In the genomic region with DNA sequence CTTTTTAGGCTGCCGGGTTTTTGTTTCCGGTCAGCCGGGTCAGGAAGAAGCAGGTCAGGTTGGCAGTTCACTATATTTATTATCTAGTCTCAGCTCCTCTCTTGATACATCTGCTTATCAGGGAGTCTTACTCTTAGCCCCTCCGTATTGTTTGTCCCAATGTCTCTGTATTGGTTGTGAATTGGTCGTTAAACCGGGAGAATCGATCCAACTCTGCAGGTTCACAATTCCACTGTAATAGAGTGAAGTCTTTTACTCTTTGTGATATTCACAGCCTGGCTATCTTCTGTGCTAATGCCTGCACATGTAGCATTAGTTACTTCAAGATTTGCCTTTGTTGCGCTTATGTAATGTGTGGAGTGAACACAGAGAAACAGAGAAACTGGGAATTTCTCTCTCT, we compare ENCODE assay signal across 8 mouse cellular contexts. TPM values are rescaled to one million over a fixed set of nuclear protein-coding genes. Genes with fewer than 3 reads are reported as not detected.
DNase-seq lines count a peak whose midpoint lies in the region; ATAC-seq and TF ChIP-seq lines count a peak whose summit lies in the region.

No protein-coding gene starts in this region.

- ATAC-seq in lung, embryonic 15.5 days (ENCODE audit: borderline replicate concordance, extremely low read depth, low FRiP score, low TSS enrichment), result no peak
- no peak for ATAC-seq in forebrain, embryonic 13.5 days
- ATAC-seq in limb, embryonic 11.5 days (ENCODE audit: insufficient number of reproducible peaks, low FRiP score, low TSS enrichment, low read depth), result no peak
- no peak for ATAC-seq in neural tube, embryonic 13.5 days (ENCODE audit: low read depth)

- peak overlapping the region; percentile 91 for H3K9ac ChIP-seq in lung, embryonic 15.5 days
- H3K9ac ChIP-seq in forebrain, embryonic 13.5 days, result peak overlapping the region; percentile 88
- no peak overlapping the region for H3K9ac ChIP-seq in limb, embryonic 11.5 days (ENCODE audit: low read length)
- peak overlapping the region; percentile 86 for H3K9ac ChIP-seq in neural tube, embryonic 13.5 days

- H3K4me1 ChIP-seq in lung, embryonic 15.5 days, result 0 out of 2 replicates have a peak, but pooled peaks cover 6% of the 10 kb centered on the region
- peaks cover 6% of the 10 kb centered on the region for H3K4me1 ChIP-seq in forebrain, embryonic 13.5 days
- H3K4me1 ChIP-seq in limb, embryonic 11.5 days (ENCODE audit: control insufficient read depth, insufficient read depth, low read length), result no peaks in the 10 kb centered on the region
- peaks cover 9% of the 10 kb centered on the region for H3K4me1 ChIP-seq in neural tube, embryonic 13.5 days (replicated peaks)
- H3K4me1 ChIP-seq in thymus, adult 2 months (replicated peaks; ENCODE audit: control insufficient read depth, insufficient read depth, low read length), result no peaks in the 10 kb centered on the region

- H3K4me3 ChIP-seq in lung, embryonic 15.5 days, result peak overlapping the region; percentile 72
- H3K4me3 ChIP-seq in forebrain, embryonic 13.5 days, result peak overlapping the region; percentile 63
- H3K4me3 ChIP-seq in limb, embryonic 11.5 days (ENCODE audit: low read depth, low read length), result peak overlapping the region; percentile 54
- H3K4me3 ChIP-seq in neural tube, embryonic 13.5 days, result peak overlapping the region; percentile 53
- H3K4me3 ChIP-seq in thymus, adult 2 months (ENCODE audit: control insufficient read depth, insufficient read depth, low read length), result no peak overlapping the region

- no peaks in the 10 kb centered on the region for H3K36me3 ChIP-seq in lung, embryonic 15.5 days
- peaks cover 9% of the 10 kb centered on the region for H3K36me3 ChIP-seq in forebrain, embryonic 13.5 days (ENCODE audit: poor library complexity, severe bottlenecking)
- no peaks in the 10 kb centered on the region for H3K36me3 ChIP-seq in limb, embryonic 11.5 days (ENCODE audit: control insufficient read depth, insufficient read depth, low read length)
- peaks cover 14% of the 10 kb centered on the region for H3K36me3 ChIP-seq in neural tube, embryonic 13.5 days
- no peaks in the 10 kb centered on the region for H3K36me3 ChIP-seq in thymus, adult 2 months (ENCODE audit: control insufficient read depth, insufficient read depth, low read length)

- H3K27me3 ChIP-seq in lung, embryonic 15.5 days, result no peaks in the 10 kb centered on the region
- H3K27me3 ChIP-seq in forebrain, embryonic 13.5 days, result no peaks in the 10 kb centered on the region
- H3K27me3 ChIP-seq in limb, embryonic 11.5 days (ENCODE audit: control insufficient read depth, insufficient read depth, low read length), result no peaks in the 10 kb centered on the region
- H3K27me3 ChIP-seq in neural tube, embryonic 13.5 days, result no peaks in the 10 kb centered on the region
- H3K27me3 ChIP-seq in thymus, adult 2 months (ENCODE audit: control insufficient read depth, insufficient read depth, low read length), result no peaks in the 10 kb centered on the region

- 52% methylated on average over 8 of the region's 8 CpGs for WGBS in lung, embryonic 15.5 days
- WGBS in forebrain, embryonic 13.5 days, result 65% methylated on average over 8 of the region's 8 CpGs
- 71% methylated on average over 8 of the region's 8 CpGs for WGBS in limb, embryonic 11.5 days
- 58% methylated on average over 8 of the region's 8 CpGs for WGBS in neural tube, embryonic 13.5 days
- 56% methylated on average over 8 of the region's 8 CpGs for WGBS in thymus, adult 2 months

- no peak for TF ChIP-seq POLR2A in thymus, adult 2 months (IDR thresholded peaks at IDR 0.05; ENCODE audit: control insufficient read depth, extremely low read depth, insufficient read depth, low read length, poor library complexity)

- peak overlapping the region; percentile 100; the same call in 1 of the 2 replicates for H3K27ac ChIP-seq in lung, embryonic 15.5 days
- no peak overlapping the region for H3K27ac ChIP-seq in forebrain, embryonic 13.5 days
- H3K27ac ChIP-seq in limb, embryonic 11.5 days (replicated peaks; ENCODE audit: low read depth, low read length), result no peak overlapping the region
- H3K27ac ChIP-seq in neural tube, embryonic 13.5 days (replicated peaks), result peak overlapping the region; percentile 97; the same call in 1 of the 2 replicates
- H3K27ac ChIP-seq in thymus, adult 2 months (ENCODE audit: control insufficient read depth, insufficient read depth, low read length), result no peak overlapping the region

- no peak for TF ChIP-seq CTCF in thymus, adult 2 months (IDR thresholded peaks at IDR 0.05; ENCODE audit: borderline replicate concordance, control insufficient read depth, extremely low read depth, insufficient read depth, low read length, poor library complexity)

- no peak for DNase-seq in lung, postnatal 14 days
- no peak for DNase-seq in limb, embryonic 11.5 days (ENCODE audit: low spot score)
- DNase-seq in embryo, embryonic 9.5 days (ENCODE audit: extremely low spot score), result no peak
- DNase-seq in spleen, postnatal 10 days (ENCODE audit: low spot score in 2 of 2), result no peak
- no peak for DNase-seq in thymus, adult 2 months

- no peaks in the 10 kb centered on the region for H3K9me3 ChIP-seq in lung, embryonic 15.5 days
- no peaks in the 10 kb centered on the region for H3K9me3 ChIP-seq in forebrain, embryonic 13.5 days (replicated peaks)
- H3K9me3 ChIP-seq in limb, embryonic 11.5 days (ENCODE audit: control insufficient read depth, low read length), result no peaks in the 10 kb centered on the region
- no peaks in the 10 kb centered on the region for H3K9me3 ChIP-seq in neural tube, embryonic 13.5 days

- H3K4me2 ChIP-seq in lung, embryonic 15.5 days, result peak overlapping the region; percentile 66
- peak overlapping the region; percentile 68 for H3K4me2 ChIP-seq in forebrain, embryonic 13.5 days
- peak overlapping the region; percentile 49 for H3K4me2 ChIP-seq in limb, embryonic 11.5 days (ENCODE audit: low read depth, severe bottlenecking)
- H3K4me2 ChIP-seq in neural tube, embryonic 13.5 days, result peak overlapping the region; percentile 72

RNA-seq across cellular contexts. Expression of a gene that starts 1.4 kb away (rescaled TPM):
- 23.8 and 25.0 TPM in 2 replicates for polyA plus RNA-seq in lung, embryonic 15.5 days (2015; fragmentation: Nextera tagmentation; extraction: Ambion mirVana)
- polyA plus RNA-seq in forebrain, embryonic 13.5 days (2015; fragmentation: Nextera tagmentation; extraction: Ambion mirVana), result 16.9 and 20.4 TPM in 2 replicates
- polyA plus RNA-seq in limb, embryonic 11.5 days (2014; fragmentation: Nextera tagmentation; extraction: Ambion mirVana), result 15.4 and 17.1 TPM in 2 replicates
- polyA plus RNA-seq in neural tube, embryonic 13.5 days (2015; fragmentation: Nextera tagmentation; extraction: Ambion mirVana), result 11.8 and 13.9 TPM in 2 replicates
- 12.6 TPM in 2 replicates for polyA plus RNA-seq in thymus, adult 2 months (2012; rRNA removed)

RNA-seq across cellular contexts. Expression of a gene that starts 57.5 kb away (rescaled TPM):
- 20.7 and 22.8 TPM in 2 replicates for polyA plus RNA-seq in lung, embryonic 15.5 days (2015; fragmentation: Nextera tagmentation; extraction: Ambion mirVana)
- polyA plus RNA-seq in forebrain, embryonic 13.5 days (2015; fragmentation: Nextera tagmentation; extraction: Ambion mirVana), result 21.3 and 27.1 TPM in 2 replicates
- 27.3 and 31.1 TPM in 2 replicates for polyA plus RNA-seq in limb, embryonic 11.5 days (2014; fragmentation: Nextera tagmentation; extraction: Ambion mirVana)
- polyA plus RNA-seq in neural tube, embryonic 13.5 days (2015; fragmentation: Nextera tagmentation; extraction: Ambion mirVana), result 15.4 and 22.0 TPM in 2 replicates
- polyA plus RNA-seq in thymus, adult 2 months (2012; rRNA removed), result 1.6 and 1.8 TPM in 2 replicates

Comparison
In these comparisons a context has a peak if more than half of its experiments do, and no peak if none do; other contexts are left out.
1. H3K27ac ChIP-seq: peak in lung, embryonic 15.5 days (single experiment) and neural tube, embryonic 13.5 days (single experiment); none in forebrain, embryonic 13.5 days (single experiment), limb, embryonic 11.5 days (single experiment) and thymus, adult 2 months (single experiment).
2. Peak in every context shown above with its lines, with median percentiles within 50 percentile points of each other: H3K4me2 ChIP-seq.